Mouse (Mus musculus): ENCODE measurements at regions not wholly inside any gene's neighbourhood (a gene's known extent, or its start where the extent isn't known, plus 50 kb on each side); places are given as distances from the start of the nearest gene placed in this dataset.
A peak's percentile ranks its signal among the peaks of the same experiment; 100 is the strongest.

DNA sequence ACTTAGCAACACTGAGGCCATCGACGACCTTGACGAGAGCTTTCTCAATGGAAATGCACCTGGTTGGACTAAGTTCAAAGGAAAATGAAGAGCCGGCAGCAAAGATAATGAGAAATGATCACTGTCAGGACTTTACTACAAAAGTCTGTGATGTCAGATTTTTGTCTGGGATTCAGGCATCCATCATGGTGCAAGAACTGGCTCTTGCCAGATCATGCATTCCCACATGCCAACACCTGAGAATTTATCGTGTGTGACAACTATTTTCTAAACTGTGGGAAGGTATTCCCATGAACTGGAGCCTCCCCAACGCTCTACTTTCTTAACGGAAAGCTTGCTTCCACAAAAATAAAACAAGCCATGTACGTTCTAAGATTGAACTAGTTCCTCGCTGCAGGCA, 58.1 kb downstream of the Irx6 start:
- no peak for DNase-seq (ENCODE audit: low spot score)

DNA sequence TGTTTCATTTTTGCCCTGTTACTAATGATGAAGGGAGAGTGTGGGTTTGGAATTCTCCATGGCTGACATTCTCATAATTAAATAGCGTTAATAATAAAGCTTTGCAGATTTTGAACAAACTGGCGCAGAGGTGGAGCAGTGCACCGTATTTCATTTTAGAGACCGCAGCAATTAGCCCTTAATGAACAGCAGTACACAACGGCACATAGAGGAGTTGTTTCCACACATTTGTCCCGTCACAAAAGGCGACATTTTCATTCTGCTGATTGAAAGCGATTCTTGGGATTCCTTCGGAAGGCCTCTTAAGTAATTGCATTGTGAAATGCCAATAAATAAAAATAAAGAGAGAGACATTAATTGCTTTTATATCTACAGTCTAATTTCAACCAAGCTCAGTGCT, 61.6 kb downstream of the Irx6 start:
- no peak for DNase-seq (ENCODE audit: low spot score)

DNA sequence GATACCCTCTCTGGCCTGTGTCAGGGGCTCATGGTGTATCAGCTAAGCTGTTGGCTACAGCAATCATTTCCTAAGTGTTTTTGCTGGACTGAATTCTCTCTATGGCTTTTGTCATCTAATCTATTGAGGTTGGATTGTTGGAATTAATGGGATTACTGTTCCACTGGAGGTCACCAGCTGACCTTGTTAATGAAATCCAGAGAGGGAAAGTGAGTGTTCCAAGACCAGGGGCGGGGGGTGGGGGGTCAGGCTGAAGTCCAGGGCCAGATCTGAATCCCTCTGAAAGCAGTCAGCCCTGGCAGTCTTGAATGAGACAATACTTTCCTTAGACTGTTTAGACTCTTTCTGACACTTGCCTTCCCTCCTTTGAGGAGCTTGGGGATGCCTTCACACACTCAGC, 64.0 kb downstream of the Irx6 start:
- peak; percentile 77 for DNase-seq (ENCODE audit: low spot score)

DNA sequence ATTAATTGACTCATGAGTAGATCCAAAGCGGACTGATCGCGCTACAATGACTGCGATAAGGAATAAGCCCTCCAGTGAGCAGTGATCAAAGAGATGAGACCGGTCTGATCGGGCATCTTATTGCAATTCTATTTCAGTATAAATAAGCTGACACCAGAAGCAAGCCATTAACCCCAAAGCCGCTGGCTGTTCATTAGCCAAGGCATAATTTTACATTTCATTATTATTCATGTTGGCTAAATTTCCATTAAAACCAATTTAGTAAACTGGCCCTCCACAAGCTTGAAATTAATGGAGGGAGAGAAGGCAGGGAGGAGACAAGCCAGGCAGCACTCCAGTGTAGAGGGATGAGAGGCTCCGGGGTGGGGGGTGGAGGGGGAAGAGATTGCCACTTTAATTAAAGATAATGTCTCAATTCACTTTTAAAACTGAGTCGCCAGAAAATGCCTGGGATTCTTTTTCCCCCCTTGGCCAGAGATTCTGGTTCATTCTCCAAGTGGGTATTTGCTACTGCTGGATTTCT, 66.3 kb downstream of the Irx6 start:
- DNase-seq (ENCODE audit: low spot score): no peak

DNA sequence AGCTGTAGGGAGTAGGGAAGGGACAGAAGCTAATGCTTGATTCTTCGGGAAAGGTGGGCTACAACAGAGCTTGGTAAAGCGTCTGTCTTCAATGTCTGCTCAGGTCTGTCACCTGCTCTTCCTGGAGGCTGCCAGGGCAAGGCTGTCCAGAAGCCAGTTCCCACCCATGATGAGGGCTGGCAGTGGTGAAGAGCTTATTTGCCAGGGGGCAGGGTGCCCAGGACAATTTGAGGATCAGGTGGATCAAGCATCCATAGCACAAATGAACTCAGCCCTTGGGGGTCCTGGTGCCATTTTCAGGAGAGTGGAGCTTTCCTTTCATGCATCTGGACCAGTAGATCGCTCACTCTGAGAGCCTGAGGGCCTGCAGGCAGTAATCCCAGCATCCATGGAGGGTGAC, 67.7 kb downstream of the Irx6 start:
- DNase-seq (ENCODE audit: low spot score): no peak

DNA sequence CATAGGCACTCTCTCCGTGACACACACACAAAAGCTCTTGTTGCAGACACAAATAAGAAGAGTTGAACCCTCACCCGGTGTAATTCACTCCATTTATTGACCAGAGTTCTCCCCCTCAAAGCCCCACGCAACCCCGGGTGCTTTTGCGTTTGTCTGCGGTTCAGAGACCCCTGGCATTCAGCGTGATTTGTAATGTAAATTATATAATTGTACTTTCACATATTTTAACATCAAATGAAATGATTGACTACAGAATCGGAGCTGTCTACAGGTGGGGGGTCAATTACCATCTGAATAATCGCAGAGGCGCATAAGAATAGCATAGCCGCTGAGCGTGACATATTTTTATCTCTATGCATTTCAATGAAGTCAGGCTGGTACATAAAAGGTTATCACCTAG, 69.0 kb downstream of the Irx6 start:
- peak; percentile 68 for DNase-seq (ENCODE audit: low spot score)

DNA sequence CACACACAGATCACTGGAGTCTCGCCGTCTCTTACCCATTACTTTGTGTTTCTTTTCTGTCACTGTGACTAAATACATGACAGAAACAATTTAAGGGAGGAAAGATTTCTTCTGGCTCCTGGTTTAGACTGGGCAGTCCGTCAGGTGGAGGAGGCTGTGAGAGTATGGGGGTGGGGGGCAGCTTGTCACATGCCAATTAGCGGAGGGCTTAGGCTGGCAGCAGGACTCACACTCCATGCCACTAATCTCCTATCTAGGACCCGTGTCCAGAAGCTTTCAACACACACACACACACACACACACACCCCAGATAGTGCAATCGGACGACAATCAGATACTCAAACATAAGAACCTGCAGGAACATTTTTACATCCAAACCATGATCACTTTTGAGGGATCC, 73.0 kb downstream of the Irx6 start:
- DNase-seq (ENCODE audit: low spot score): no peak

DNA sequence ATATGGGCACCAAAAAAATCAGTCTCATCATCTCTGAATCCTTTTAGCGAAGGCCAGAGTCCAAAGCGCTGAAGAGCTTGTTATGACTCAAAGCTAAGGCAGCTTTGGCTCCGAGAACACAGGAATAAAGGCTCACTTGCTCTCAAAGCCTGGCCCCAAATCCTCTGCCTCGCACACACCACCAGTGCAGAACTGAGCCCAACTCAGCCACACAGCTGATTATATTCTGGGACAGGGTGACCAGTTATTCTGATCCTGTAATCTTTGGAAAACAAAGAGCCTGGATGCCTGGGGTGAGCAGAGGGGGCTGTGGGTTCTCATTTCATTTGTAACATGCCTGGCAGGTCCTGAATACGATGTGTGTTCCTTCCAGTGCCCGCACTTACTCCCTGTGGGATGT, 73.9 kb downstream of the Irx6 start:
- no peak for DNase-seq (ENCODE audit: low spot score)

DNA sequence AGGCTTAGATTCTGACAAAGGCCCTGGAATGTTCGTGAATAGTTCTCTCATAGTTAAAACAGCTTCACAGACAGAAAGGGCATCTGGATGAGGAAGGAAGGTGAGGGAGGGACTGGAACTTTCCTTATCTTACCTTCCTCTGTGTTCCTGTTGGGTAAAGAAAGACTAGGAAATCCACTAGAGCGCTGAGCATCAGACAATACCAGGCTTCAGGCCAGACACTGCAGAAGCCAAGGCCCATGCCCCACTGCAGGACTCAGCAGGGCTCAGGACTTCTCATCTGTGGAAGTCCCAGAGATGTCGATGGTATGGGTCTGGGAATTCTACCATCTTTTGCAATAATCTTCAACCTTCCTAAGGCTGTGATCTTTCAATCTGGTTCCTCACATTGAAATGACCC, 67.2 kb upstream of the Mmp2 start:
- no peak for DNase-seq (ENCODE audit: low spot score)

DNA sequence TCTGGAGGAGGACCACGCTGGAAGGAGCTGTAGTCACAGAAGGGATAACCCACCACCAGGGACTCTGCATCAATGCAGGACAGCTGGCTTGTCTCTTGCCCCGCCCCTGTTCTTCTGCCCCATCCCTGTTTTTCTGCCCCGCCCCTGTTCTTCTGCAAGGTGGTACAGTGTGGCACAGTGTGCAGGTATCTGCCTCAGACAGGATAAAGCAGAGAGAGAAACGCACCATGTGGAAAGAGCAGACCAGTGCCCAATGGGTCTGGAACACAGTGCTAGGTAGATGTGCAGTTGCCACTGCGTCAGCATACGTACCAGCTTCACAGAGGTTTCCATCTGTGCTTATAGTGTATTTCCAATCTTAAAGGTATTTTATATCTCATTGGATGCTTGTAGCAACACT, 66.2 kb upstream of the Mmp2 start:
- no peak for DNase-seq (ENCODE audit: low spot score)

DNA sequence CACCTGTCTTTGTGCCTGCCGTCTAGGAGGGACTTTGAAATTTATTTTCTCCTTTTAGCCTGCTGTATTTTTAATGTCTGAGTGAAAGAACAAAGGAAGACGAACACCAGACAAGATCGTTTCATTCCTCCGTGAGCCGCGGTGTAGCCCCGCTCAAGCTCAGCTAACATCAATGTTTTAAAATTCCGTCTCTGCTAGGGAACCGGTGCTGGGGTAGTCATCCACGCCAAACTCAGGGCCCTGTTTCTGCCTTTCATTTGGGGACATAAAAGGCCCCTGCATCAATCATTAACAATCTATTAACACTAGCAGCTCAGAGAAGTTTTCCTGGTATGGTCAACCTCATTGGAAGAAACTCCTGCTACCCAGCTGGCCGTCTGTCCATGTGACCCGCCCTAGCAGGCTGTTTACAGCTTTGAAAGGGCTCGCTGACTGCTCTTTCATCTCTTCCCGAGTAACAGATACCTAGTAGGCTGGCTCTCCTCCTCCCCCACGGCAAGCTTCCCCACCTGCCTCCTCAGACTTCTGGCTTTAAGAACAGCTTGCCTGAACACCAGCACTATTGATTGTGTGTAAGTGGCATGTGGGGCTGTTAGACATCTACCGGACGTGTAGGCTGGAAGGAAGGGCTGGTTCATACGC, 65.0 kb upstream of the Mmp2 start:
- peak; percentile 70 for DNase-seq (ENCODE audit: low spot score)

DNA sequence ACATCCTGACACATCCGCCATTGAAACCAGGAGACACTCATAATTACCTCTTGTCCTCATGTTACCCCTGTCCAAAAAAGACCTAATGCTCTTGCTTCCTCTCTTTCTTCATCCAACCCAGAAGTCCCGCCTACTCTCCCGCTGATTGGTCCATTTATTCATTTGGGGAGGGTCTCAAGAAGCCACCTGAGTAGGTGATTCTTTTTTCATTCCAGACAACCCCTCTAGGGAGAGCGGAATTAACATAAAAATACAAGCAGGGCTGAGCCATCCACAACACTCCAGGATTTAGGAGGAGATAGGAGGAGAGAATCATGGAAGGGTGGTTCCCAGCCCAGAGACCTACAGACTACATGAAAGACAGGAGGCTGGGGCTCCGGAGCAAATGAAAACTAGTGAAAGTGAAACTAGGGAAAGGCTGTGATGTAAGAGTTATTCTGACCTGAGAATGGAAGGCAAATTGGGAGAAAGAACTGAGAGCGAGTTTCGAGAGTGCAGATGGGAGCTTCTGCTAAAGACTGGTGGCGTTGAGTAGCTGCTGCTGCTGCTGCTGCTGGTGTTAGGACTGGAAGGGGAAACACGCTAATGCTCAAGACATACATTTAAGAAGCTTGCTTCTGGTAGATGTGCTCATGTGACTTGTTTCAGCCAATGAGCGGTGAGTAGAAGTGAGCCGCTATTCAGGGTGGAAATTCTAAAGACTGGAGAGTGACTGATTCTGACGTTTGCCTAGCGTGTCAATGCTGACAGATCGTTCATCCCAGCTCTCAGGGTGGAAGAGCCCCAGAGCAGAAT, 55.0 kb upstream of the Mmp2 start:
- DNase-seq (ENCODE audit: low spot score): no peak

DNA sequence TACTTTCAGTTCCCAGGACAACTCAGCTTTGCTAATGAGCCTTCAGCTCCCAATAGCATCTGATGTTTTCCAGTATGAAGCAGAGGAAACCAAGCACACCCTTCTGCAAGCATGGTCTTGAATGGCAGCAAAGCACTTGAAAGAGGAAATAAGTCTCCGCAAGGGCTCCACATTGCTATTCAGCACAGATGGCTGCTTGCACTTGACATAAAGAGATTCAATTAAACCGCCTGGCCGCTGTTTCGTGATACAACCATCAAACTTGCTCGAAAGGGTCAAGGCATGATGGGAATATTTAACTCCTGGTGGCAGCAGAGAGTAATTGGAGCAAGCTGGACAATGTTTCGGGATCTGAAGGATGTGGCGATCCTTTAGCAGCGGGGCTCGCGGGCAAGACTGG, 54.3 kb upstream of the Mmp2 start:
- peak; percentile 23 for DNase-seq (ENCODE audit: low spot score)

DNA sequence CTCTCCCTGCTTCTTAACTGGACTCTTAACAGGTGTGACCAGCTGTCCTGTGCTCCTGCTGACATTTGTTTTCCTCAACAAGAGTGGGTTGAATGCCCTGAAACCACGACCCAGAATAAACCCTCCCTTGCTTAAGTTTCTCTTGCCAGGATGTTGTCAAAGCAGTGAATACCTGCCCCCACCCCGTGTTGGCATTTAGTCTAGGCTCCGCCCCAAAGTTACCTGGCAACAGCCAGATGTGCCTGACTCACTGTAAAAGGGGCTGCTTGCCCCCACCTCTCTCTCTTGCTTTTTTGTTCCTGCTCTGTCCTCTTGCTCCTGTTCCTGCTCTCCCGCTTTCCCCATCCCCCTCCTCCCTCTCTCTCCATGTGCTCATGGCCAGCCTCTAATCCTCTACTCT, 51.9 kb upstream of the Mmp2 start:
- no peak for DNase-seq (ENCODE audit: low spot score)

DNA sequence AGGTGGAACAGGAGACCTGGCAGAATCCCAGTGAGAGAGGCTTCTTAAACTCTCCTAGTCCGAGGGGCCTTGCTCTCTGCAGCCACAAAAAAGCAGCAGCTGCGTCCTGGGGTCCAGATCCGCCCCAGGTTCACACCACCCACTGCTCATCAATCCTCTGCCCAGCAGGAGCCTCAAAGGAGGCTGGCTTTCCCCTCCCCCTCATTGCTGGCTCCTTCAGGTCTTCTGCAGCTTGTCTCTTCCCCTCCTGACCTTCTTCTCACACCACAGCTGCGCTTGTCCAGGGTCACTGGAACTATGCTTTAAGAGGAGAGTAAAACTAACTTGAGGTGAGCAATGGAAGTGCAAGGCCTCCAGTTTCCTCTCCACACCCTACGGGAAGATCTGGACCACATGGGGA, 50.0 kb upstream of the Mmp2 start:
- peak; percentile 36 for DNase-seq (ENCODE audit: low spot score)

All from embryo, embryonic 10.5 days (tissue).